Mouse (Mus musculus): ENCODE measurements around the gene Gtpbp1. TPM values are rescaled to one million over a fixed set of nuclear protein-coding genes. Genes with fewer than 3 reads are reported as not detected.

Gene Gtpbp1
- total and polyA plus RNA-seq, 3 experiments, result 25.3 to 45.3 (median 34.2) TPM

GRCm38 (mm10) chr15:79687646-79688267 is 2.9 kb upstream of the Gtpbp1 start, which contains the start of gene Josd1:
Gene Josd1, minus strand, starts transcription at chr15:79687919.
- Histone ChIP-seq H3K9ac (ENCODE audit: insufficient read depth, low read depth) (peak within 1 kb of the TSS; percentile 93), H3K4me3 (replicated peaks in 1 of 3; ENCODE audit: low read depth in 2 of 3, low read length in 2 of 3, poor library complexity in 1 of 3) (peak within 1 kb of the TSS; percentile 90 to 94 (median 91)), H3K27ac (ENCODE audit: insufficient read depth, low read depth) (peak within 1 kb of the TSS; percentile 85), H3K9me3 (replicated peaks; ENCODE audit: low read length) (no peaks in the 10 kb centered on the region), H3K27me3 (replicated peaks) (peaks cover 15% of the 10 kb centered on the region), H3K4me2 (ENCODE audit: insufficient read depth, low read depth, poor library complexity, severe bottlenecking) (peak within 1 kb of the TSS; percentile 86), H3K79me2 (replicated peaks; ENCODE audit: control insufficient read depth, extremely low read depth, insufficient read depth, poor library complexity, severe bottlenecking) (peaks cover 61% of the 10 kb centered on the region), H3K36me3 (replicated peaks in 1 of 2; ENCODE audit: control insufficient read depth in 1 of 2, insufficient read depth in 1 of 2, low read length in 1 of 2) (peaks cover 0 to 9% of the 10 kb centered on the region in 2 experiments), H3K4me1 (ENCODE audit: control insufficient read depth in 1 of 2, insufficient read depth in 2 of 2) (peaks cover 8 to 66% of the 10 kb centered on the region in 2 experiments)
- TF ChIP-seq ZNF384 (IDR thresholded peaks at IDR 0.05; ENCODE audit: low read depth, low read length) (no peak), JUN (IDR thresholded peaks at IDR 0.05; ENCODE audit: insufficient read depth, low read depth, low read length) (no peak), MYC (IDR thresholded peaks at IDR 0.05; ENCODE audit: low read depth, low read length) (no peak), SMC3 (IDR thresholded peaks at IDR 0.05; ENCODE audit: low read depth, low read length) (no peak), BHLHE40 (IDR thresholded peaks at IDR 0.05; ENCODE audit: low read depth, low read length) (peak; percentile 79), MAX (IDR thresholded peaks at IDR 0.05; ENCODE audit: low read length) (no peak), NRF1 (IDR thresholded peaks at IDR 0.05; ENCODE audit: low read depth, low read length) (peak; percentile 68), MXI1 (IDR thresholded peaks at IDR 0.05; ENCODE audit: low read depth, low read length) (peak; percentile 63), KAT2A (IDR thresholded peaks at IDR 0.05; ENCODE audit: insufficient replicate concordance, low read length) (no peak), ELF1 (IDR thresholded peaks at IDR 0.05; ENCODE audit: low read depth, low read length) (peak; percentile 33; the same call in 1 of the 2 replicates), NELFE (IDR thresholded peaks at IDR 0.05; ENCODE audit: low read depth, low read length) (peak; percentile 70; the same call in 1 of the 2 replicates), ZMIZ1 (IDR thresholded peaks at IDR 0.05; ENCODE audit: low read depth, low read length) (peak; percentile 72; the same call in 1 of the 2 replicates), E2F4 (IDR thresholded peaks at IDR 0.05; ENCODE audit: insufficient replicate concordance, low read depth, low read length) (no peak), CTCF (conservative IDR thresholded peaks at IDR 0.05 in 1 of 2, IDR thresholded peaks at IDR 0.05 in 1 of 2; ENCODE audit: low read depth in 2 of 2, low read length in 2 of 2) (no peak), ZC3H11A (IDR thresholded peaks at IDR 0.05; ENCODE audit: low read depth, low read length) (no peak), IRF4 (IDR thresholded peaks at IDR 0.05; ENCODE audit: low read depth, low read length) (0 out of 2 replicates have a peak, but pooled peaks have one; percentile 11), SIN3A (IDR thresholded peaks at IDR 0.05; ENCODE audit: low read length) (0 out of 2 replicates have a peak, but pooled peaks have one; percentile 72), EP300 (IDR thresholded peaks at IDR 0.05; ENCODE audit: low read length) (no peak), HCFC1 (IDR thresholded peaks at IDR 0.05; ENCODE audit: low read depth, low read length) (peak; percentile 8; the same call in 1 of the 2 replicates), CHD2 (IDR thresholded peaks at IDR 0.05; ENCODE audit: low read length) (no peak), POLR2A (IDR thresholded peaks at IDR 0.05; ENCODE audit: low read depth, low read length) (peak; percentile 85), MAFK (IDR thresholded peaks at IDR 0.05; ENCODE audit: insufficient replicate concordance, low read length) (no peak), UBTF (IDR thresholded peaks at IDR 0.05; ENCODE audit: low read depth, low read length) (peak; percentile 47; the same call in 1 of the 2 replicates), RCOR1 (conservative IDR thresholded peaks at IDR 0.05; ENCODE audit: low read depth, low read length) (no peak), PAX5 (IDR thresholded peaks at IDR 0.05; ENCODE audit: low read length) (no peak), TCF12 (IDR thresholded peaks at IDR 0.05; ENCODE audit: low read depth, low read length) (peak; percentile 66; the same call in 1 of the 2 replicates), RAD21 (IDR thresholded peaks at IDR 0.05; ENCODE audit: low read depth, low read length) (no peak), TBP (conservative IDR thresholded peaks at IDR 0.05; ENCODE audit: low read depth, low read length) (no peak), ZKSCAN1 (IDR thresholded peaks at IDR 0.05; ENCODE audit: borderline replicate concordance, low read depth, low read length) (no peak), CHD1 (IDR thresholded peaks at IDR 0.05; ENCODE audit: low read depth, low read length) (no peak), USF1 (IDR thresholded peaks at IDR 0.05; ENCODE audit: low read depth, low read length) (peak; percentile 42), USF2 (conservative IDR thresholded peaks at IDR 0.05; ENCODE audit: low read depth, low read length) (no peak), ETS1 (conservative IDR thresholded peaks at IDR 0.05; ENCODE audit: low read depth, low read length) (peak; percentile 45; the same call in 1 of the 2 replicates), POLR2AphosphoS2 (IDR thresholded peaks at IDR 0.05; ENCODE audit: low read depth, low read length) (no peak), MEF2A (IDR thresholded peaks at IDR 0.05; ENCODE audit: borderline replicate concordance, low read depth, low read length) (peak; percentile 19; the same call in 1 of the 2 replicates), GABPA (IDR thresholded peaks at IDR 0.05; ENCODE audit: insufficient replicate concordance, low read depth, low read length) (peak; percentile 47), MAZ (IDR thresholded peaks at IDR 0.05; ENCODE audit: low read depth, low read length) (peak; percentile 39; the same call in 1 of the 2 replicates), JUND (conservative IDR thresholded peaks at IDR 0.05; ENCODE audit: low read depth, low read length) (no peak)
- DNase-seq (ENCODE audit: extremely low read depth), result peak; percentile 90
- dilution Hi-C loops (cut with MboI; ENCODE audit: extremely low pct_ligation_motif_present, extremely low pct_unique_long_range_greater_than_20kb, low sequenced_read_pairs) (no loop called here), in situ Hi-C loops (cut with MboI; ENCODE audit: low pct_ligation_motif_present, low pct_unique_long_range_greater_than_20kb, low sequenced_read_pairs) (no loop called here)

Data from CH12.LX (cell line).